Mouse (Mus musculus): Measurements from ENCODE around the gene 1700025F22Rik.
"Not testable (repeated sequence)": the region's sequence is repeated elsewhere in the genome, so short reads cannot be mapped to it uniquely, and the experiment has no call there.

- not testable (repeated sequence) for TF ChIP-seq CTCF (IDR thresholded peaks at IDR 0.05; ENCODE audit: borderline replicate concordance, control insufficient read depth, extremely low read depth, insufficient read depth, low read length, poor library complexity); POLR2A (IDR thresholded peaks at IDR 0.05; ENCODE audit: control insufficient read depth, extremely low read depth, insufficient read depth, low read length, poor library complexity)
These were observed 44.1 kb downstream of the 1700025F22Rik start for GRCm38 (mm10) chr19:11121016-11121420.

All from thymus, adult 2 months (tissue).